7 mouse cellular contexts compared by ENCODE assay signal in genomic region chr8:95633262-95634062, GRCm38 (mm10). TPM values are rescaled to one million over a fixed set of nuclear protein-coding genes. Genes with fewer than 3 reads are reported as not detected.
DNase-seq lines count a peak whose midpoint lies in the region; ATAC-seq and TF ChIP-seq lines count a peak whose summit lies in the region.

Gins3 (plus strand) TSS chr8:95633453.

- H3K4me1 ChIP-seq in embryonic facial prominence, embryonic 11.5 days (ENCODE audit: control insufficient read depth, insufficient read depth, low read length): no peaks in the 10 kb centered on the region
- H3K4me1 ChIP-seq in kidney, adult 2 months (ENCODE audit: control insufficient read depth, insufficient read depth, low read length): no peaks in the 10 kb centered on the region
- H3K4me1 ChIP-seq in limb, embryonic 12.5 days (replicated peaks): peaks cover 9% of the 10 kb centered on the region
- H3K4me1 ChIP-seq in midbrain, embryonic 15.5 days: peaks cover 12% of the 10 kb centered on the region
- H3K4me1 ChIP-seq in spleen, adult 2 months (ENCODE audit: control insufficient read depth, insufficient read depth, insufficient read length): peaks cover 2% of the 10 kb centered on the region; the same call in 1 of the 2 replicates

- no peaks in the 10 kb centered on the region for H3K9me3 ChIP-seq in embryonic facial prominence, embryonic 11.5 days (replicated peaks; ENCODE audit: control insufficient read depth, low read length)
- H3K9me3 ChIP-seq in limb, embryonic 12.5 days: no peaks in the 10 kb centered on the region
- H3K9me3 ChIP-seq in midbrain, embryonic 15.5 days: no peaks in the 10 kb centered on the region

- H3K27ac ChIP-seq in embryonic facial prominence, embryonic 11.5 days (replicated peaks; ENCODE audit: low read depth, low read length): no peak within 1 kb of the TSS
- H3K27ac ChIP-seq in kidney, adult 2 months (ENCODE audit: insufficient read depth, low read depth, low read length): no peak within 1 kb of the TSS
- no peak within 1 kb of the TSS for H3K27ac ChIP-seq in limb, embryonic 12.5 days
- H3K27ac ChIP-seq in midbrain, embryonic 15.5 days: no peak within 1 kb of the TSS; the same call in 1 of the 2 replicates
- H3K27ac ChIP-seq in spleen, adult 2 months (ENCODE audit: insufficient read depth, low read length): no peak within 1 kb of the TSS

- no peaks in the 10 kb centered on the region for H3K36me3 ChIP-seq in embryonic facial prominence, embryonic 11.5 days (replicated peaks; ENCODE audit: control insufficient read depth, insufficient read depth, low read depth, low read length)
- H3K36me3 ChIP-seq in kidney, adult 2 months (ENCODE audit: control insufficient read depth, insufficient read depth, low read length): no peaks in the 10 kb centered on the region
- peaks cover 9% of the 10 kb centered on the region; the same call in 1 of the 2 replicates for H3K36me3 ChIP-seq in limb, embryonic 12.5 days
- no peaks in the 10 kb centered on the region for H3K36me3 ChIP-seq in midbrain, embryonic 15.5 days (replicated peaks)
- H3K36me3 ChIP-seq in spleen, adult 2 months (ENCODE audit: control insufficient read depth, insufficient read depth, low read length): no peaks in the 10 kb centered on the region

- ATAC-seq in embryonic facial prominence, embryonic 11.5 days (replicated peaks; ENCODE audit: insufficient number of reproducible peaks, low FRiP score, low TSS enrichment, low read depth): peak; percentile 91
- ATAC-seq in limb, embryonic 12.5 days (ENCODE audit: insufficient number of reproducible peaks, insufficient read depth, low FRiP score, low TSS enrichment, low read depth): peak; percentile 95
- ATAC-seq in midbrain, embryonic 15.5 days (replicated peaks): peak; percentile 97

- peak within 1 kb of the TSS; percentile 65 for H3K4me3 ChIP-seq in embryonic facial prominence, embryonic 11.5 days (ENCODE audit: low read depth, low read length)
- peak within 1 kb of the TSS; percentile 92 for H3K4me3 ChIP-seq in kidney, adult 2 months (ENCODE audit: insufficient read depth, low read depth, low read length)
- peak within 1 kb of the TSS; percentile 80 for H3K4me3 ChIP-seq in limb, embryonic 12.5 days (replicated peaks)
- peak within 1 kb of the TSS; percentile 87 for H3K4me3 ChIP-seq in midbrain, embryonic 15.5 days
- H3K4me3 ChIP-seq in spleen, adult 2 months (ENCODE audit: extremely low read depth, insufficient read depth, insufficient read length): peak within 1 kb of the TSS; percentile 93

- peak within 1 kb of the TSS; percentile 62 for H3K4me2 ChIP-seq in embryonic facial prominence, embryonic 11.5 days (ENCODE audit: low read depth, low read length)
- peak within 1 kb of the TSS; percentile 79 for H3K4me2 ChIP-seq in limb, embryonic 12.5 days
- peak within 1 kb of the TSS; percentile 94 for H3K4me2 ChIP-seq in midbrain, embryonic 15.5 days

- DNase-seq in adrenal gland, postnatal 14 days: peak; percentile 96
- peak; percentile 96 for DNase-seq in embryonic facial prominence, embryonic 11.5 days (ENCODE audit: low spot score)
- DNase-seq in heart, adult 18-20 months: peak; percentile 94 to 97
- DNase-seq in kidney, adult 2 months: peak; percentile 96
- peak; percentile 82 to 86 for DNase-seq in spleen, adult 2 months (ENCODE audit: low read depth in 1 of 2, low spot score in 2 of 2)

- H3K27me3 ChIP-seq in embryonic facial prominence, embryonic 11.5 days (ENCODE audit: control insufficient read depth, insufficient read depth, low read length): no peaks in the 10 kb centered on the region
- H3K27me3 ChIP-seq in kidney, adult 2 months (replicated peaks; ENCODE audit: control insufficient read depth, insufficient read depth, low read length): no peaks in the 10 kb centered on the region
- peaks cover 10% of the 10 kb centered on the region for H3K27me3 ChIP-seq in limb, embryonic 12.5 days
- 0 out of 2 replicates have a peak, but pooled peaks cover 2% of the 10 kb centered on the region for H3K27me3 ChIP-seq in midbrain, embryonic 15.5 days (replicated peaks)
- H3K27me3 ChIP-seq in spleen, adult 2 months (ENCODE audit: control insufficient read depth, insufficient read depth, low read length): no peaks in the 10 kb centered on the region

- H3K9ac ChIP-seq in embryonic facial prominence, embryonic 11.5 days (replicated peaks; ENCODE audit: low read length): peak within 1 kb of the TSS; percentile 64
- peak within 1 kb of the TSS; percentile 75 for H3K9ac ChIP-seq in limb, embryonic 12.5 days (replicated peaks)
- peak within 1 kb of the TSS; percentile 48 for H3K9ac ChIP-seq in midbrain, embryonic 15.5 days

- WGBS in embryonic facial prominence, embryonic 11.5 days: under 1% methylated on average over 52 of the region's 52 CpGs
- WGBS in kidney, adult 2 months: under 1% methylated on average over 52 of the region's 52 CpGs
- WGBS in limb, embryonic 12.5 days: under 1% methylated on average over 52 of the region's 52 CpGs
- under 1% methylated on average over 52 of the region's 52 CpGs for WGBS in midbrain, embryonic 15.5 days
- 2% methylated on average over 52 of the region's 52 CpGs for WGBS in spleen, adult 2 months

- TF ChIP-seq POLR2A in kidney, adult 2 months (IDR thresholded peaks at IDR 0.05; ENCODE audit: low read depth, low read length): no peak
- peak; percentile 16; the same call in 1 of the 2 replicates for TF ChIP-seq POLR2A in spleen, adult 2 months (IDR thresholded peaks at IDR 0.05; ENCODE audit: low read depth, low read length)

- TF ChIP-seq CTCF in kidney, adult 2 months (conservative IDR thresholded peaks at IDR 0.05; ENCODE audit: insufficient read depth, insufficient read length, low read depth, low read length): no peak
- no peak for TF ChIP-seq CTCF in spleen, adult 2 months (IDR thresholded peaks at IDR 0.05; ENCODE audit: extremely low read depth, insufficient read depth, insufficient read length, insufficient replicate concordance)

RNA-seq across cellular contexts. Expression of gene Gins3, which starts in this region (rescaled TPM):
- 2.9 and 4.1 TPM in 2 replicates for total RNA-seq in adrenal gland, postnatal 14 days (2021)
- polyA plus RNA-seq in embryonic facial prominence, embryonic 11.5 days (2014; fragmentation: Nextera tagmentation; extraction: Ambion mirVana): 32.5 and 35.3 TPM in 2 replicates
- 1 to 10 TPM in 1 of 2 experiments, under 1 TPM in 1; 0.97 to 1.2 TPM for total RNA-seq in heart, adult 18-20 months (2021)
- 0.81 and 1.1 TPM in 2 replicates for polyA plus RNA-seq in kidney, adult 2 months (2012; rRNA removed)
- polyA plus RNA-seq in limb, embryonic 12.5 days (2016; fragmentation: Nextera tagmentation; extraction: Ambion mirVana): 27.1 and 28.9 TPM in 2 replicates
- 6.6 and 7.5 TPM in 2 replicates for polyA plus RNA-seq in midbrain, embryonic 15.5 days (2015; fragmentation: Nextera tagmentation; extraction: Ambion mirVana)
- polyA plus RNA-seq in spleen, adult 2 months (2012; rRNA removed): 1.8 and 2.1 TPM in 2 replicates
